Mouse (Mus musculus) C2C12 (cell line): ENCODE results near the gene Acly.

Experiments
- CEBPB ChIP-seq: IDR thresholded peaks from one replicate; pipeline ENCODE4 v1.6.1; 2011; ENCODE audit warnings: low read depth, mild to moderate bottlenecking, control low read depth, moderate library complexity
- CTCF ChIP-seq: IDR thresholded peaks from one replicate; pipeline ENCODE4 v1.5.1; 2011; ENCODE audit not compliant: control insufficient read depth, insufficient read depth, insufficient read length
- MAX ChIP-seq: IDR thresholded peaks from one replicate; pipeline ENCODE4 v1.6.1; 2011; ENCODE audit warnings: mild to moderate bottlenecking, control low read depth
- MYOD1 ChIP-seq: IDR thresholded peaks from one replicate; pipeline ENCODE4 v1.6.1; 2011; ENCODE audit warnings: low read depth; ENCODE audit not compliant: control insufficient read depth, insufficient read length
- MYOG ChIP-seq: IDR thresholded peaks from one replicate; pipeline ENCODE4 v1.6.1; 2011; ENCODE audit not compliant: control insufficient read depth, insufficient read length; ENCODE audit errors: extremely low read depth
- USF1 ChIP-seq: IDR thresholded peaks from one replicate; pipeline ENCODE4 v1.6.1; 2011; ENCODE audit warnings: low read depth, mild to moderate bottlenecking, control low read depth, moderate library complexity

GRCm38 (mm10) chr11:100561748-100562147 is 33.9 kb upstream of the Acly start:
- TF ChIP-seq CTCF, result no peak
- TF ChIP-seq MAX, result no peak
- TF ChIP-seq MYOD1, result no peak
- no peak for TF ChIP-seq CEBPB
- no peak for TF ChIP-seq USF1
- no peak for TF ChIP-seq MYOG
